Mouse (Mus musculus): ENCODE measurements around the gene Gm3373. TPM values are rescaled to one million over a fixed set of nuclear protein-coding genes. Genes with fewer than 3 reads are reported as not detected.

Gene Gm3373
- polyA plus RNA-seq (2014; fragmentation: Illumina TruSeq; extraction: RNeasy Lipid Tissue Mini Kit (QIAGEN cat#74804); ENCODE audit: low replicate concordance): 0.52 TPM

GRCm38 (mm10) chr14:5741477-5741876 is at the start of gene Gm3373:
Gene Gm3373 (minus strand): TSS chr14:5741577.

GRCm38 (mm10) chr14:5687357-5687756 is 54.0 kb downstream of the Gm3373 start, which contains the start of gene Gm9603:
Gene Gm9603 (minus strand): TSS chr14:5687457.

Other genes starting within 250 kb of the Gm3373 start
- 0.59 TPM for gene Gm3488, start 239.9 kb downstream of the Gm3373 start, polyA plus RNA-seq (2014; fragmentation: Illumina TruSeq; extraction: RNeasy Lipid Tissue Mini Kit (QIAGEN cat#74804); ENCODE audit: low replicate concordance)
- not detected for gene Gm3532, start 203.1 kb downstream of the Gm3373 start, polyA plus RNA-seq (2014; fragmentation: Illumina TruSeq; extraction: RNeasy Lipid Tissue Mini Kit (QIAGEN cat#74804); ENCODE audit: low replicate concordance)
- gene Gm8265, start 108.5 kb downstream of the Gm3373 start, polyA plus RNA-seq (2014; fragmentation: Illumina TruSeq; extraction: RNeasy Lipid Tissue Mini Kit (QIAGEN cat#74804); ENCODE audit: low replicate concordance): not detected
- gene Gm9603, start 54.1 kb downstream of the Gm3373 start, polyA plus RNA-seq (2014; fragmentation: Illumina TruSeq; extraction: RNeasy Lipid Tissue Mini Kit (QIAGEN cat#74804); ENCODE audit: low replicate concordance): not detected
- 0.48 TPM for gene Gm3383, start 66.4 kb upstream of the Gm3373 start, polyA plus RNA-seq (2014; fragmentation: Illumina TruSeq; extraction: RNeasy Lipid Tissue Mini Kit (QIAGEN cat#74804); ENCODE audit: low replicate concordance)
- not detected for gene Gm3424, start 88.8 kb upstream of the Gm3373 start, polyA plus RNA-seq (2014; fragmentation: Illumina TruSeq; extraction: RNeasy Lipid Tissue Mini Kit (QIAGEN cat#74804); ENCODE audit: low replicate concordance)
- gene Gm8237, start 138.8 kb upstream of the Gm3373 start, polyA plus RNA-seq (2014; fragmentation: Illumina TruSeq; extraction: RNeasy Lipid Tissue Mini Kit (QIAGEN cat#74804); ENCODE audit: low replicate concordance): not detected
- 0.67 TPM for gene Gm3248, start 220.2 kb upstream of the Gm3373 start, polyA plus RNA-seq (2014; fragmentation: Illumina TruSeq; extraction: RNeasy Lipid Tissue Mini Kit (QIAGEN cat#74804); ENCODE audit: low replicate concordance)
- gene Gm3453, start 237.6 kb upstream of the Gm3373 start, polyA plus RNA-seq (2014; fragmentation: Illumina TruSeq; extraction: RNeasy Lipid Tissue Mini Kit (QIAGEN cat#74804); ENCODE audit: low replicate concordance): not detected